Mouse (Mus musculus): Measurements from ENCODE around the gene Kif3a.
A peak's percentile ranks its signal among the peaks of the same experiment; 100 is the strongest.
"Not testable (repeated sequence)": the region's sequence is repeated elsewhere in the genome, so short reads cannot be mapped to it uniquely, and the experiment has no call there.

Gene Kif3a

GRCm38 (mm10) chr11:53546271-53546670 is 20.9 kb upstream of the Kif3a start:
- peak; percentile 60 to 63 for DNase-seq

DNA sequence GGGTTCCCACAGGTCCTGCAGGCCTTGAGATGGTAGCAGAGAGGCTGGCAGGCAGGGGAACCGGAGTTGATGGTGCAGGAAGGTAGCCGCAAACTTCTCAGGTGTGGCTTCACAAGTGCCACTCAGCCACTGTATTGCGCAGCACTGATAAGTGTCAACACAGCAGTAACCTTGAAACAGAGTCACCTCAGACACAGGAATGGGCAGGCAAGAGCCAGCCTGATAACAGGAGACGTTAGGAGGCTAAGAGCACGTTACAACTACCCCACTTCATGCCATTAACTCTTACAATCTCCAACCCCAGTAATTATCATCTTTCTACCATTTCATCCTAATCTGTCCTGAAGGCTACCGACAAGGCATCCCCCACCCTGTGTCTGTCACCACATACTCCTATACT is 19.6 kb upstream of the Kif3a start:
- DNase-seq, result no peak

GRCm38 (mm10) chr11:53548036-53548605 is 19.1 kb upstream of the Kif3a start:
- DNase-seq, result no peak

DNA sequence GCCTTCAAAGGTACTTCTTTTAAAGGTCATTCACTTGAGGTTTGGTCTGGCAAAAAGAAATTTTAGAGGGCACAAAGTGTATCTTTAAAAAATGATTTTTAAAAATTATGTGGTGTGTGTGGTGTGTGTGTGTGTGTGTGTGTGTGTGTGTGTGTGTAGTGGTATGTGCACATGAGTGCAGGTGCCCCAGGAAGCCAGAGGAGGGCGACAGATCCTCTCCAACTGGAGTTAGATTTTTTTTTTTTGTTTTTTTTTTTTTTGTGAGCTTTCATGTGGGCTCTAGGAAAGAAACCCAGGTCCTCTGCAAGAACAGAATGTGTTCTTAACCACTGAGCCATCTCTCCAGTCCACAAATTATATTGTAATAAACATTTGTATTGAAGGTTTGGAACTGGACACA is 16.5 kb upstream of the Kif3a start:
- no peak for DNase-seq

- DNase-seq, result peak; percentile 75 to 77
Observed at GRCm38 (mm10) chr11:53551754-53552153, 15.4 kb upstream of the Kif3a start.

DNA sequence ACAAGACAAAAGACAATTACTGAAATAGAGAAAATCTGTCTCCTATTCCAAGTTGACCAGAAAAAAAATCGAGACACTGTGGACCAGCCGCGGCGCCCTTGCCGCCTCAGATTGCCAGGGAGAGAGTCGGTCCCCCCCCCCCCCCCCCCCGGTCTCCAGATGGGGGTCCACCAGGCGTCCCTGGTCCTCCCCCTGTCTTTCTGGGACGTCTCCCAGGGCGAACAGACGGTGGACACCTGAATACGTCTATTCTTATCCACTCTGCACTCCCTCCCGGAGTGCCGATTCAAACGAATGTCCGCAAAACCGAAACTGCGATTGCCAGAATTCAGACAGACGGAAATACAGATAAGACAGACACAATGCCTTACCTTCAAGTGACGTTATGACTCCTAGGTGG is 10.7 kb upstream of the Kif3a start:
- not testable (repeated sequence) for DNase-seq

GRCm38 (mm10) chr11:53557992-53558391 is 9.2 kb upstream of the Kif3a start:
- DNase-seq, result not testable (repeated sequence)

- DNase-seq, result not testable (repeated sequence)
Observed at GRCm38 (mm10) chr11:53559980-53560379, 7.2 kb upstream of the Kif3a start.

- no peak for DNase-seq
Observed at GRCm38 (mm10) chr11:53561986-53562385, 5.2 kb upstream of the Kif3a start.

DNA sequence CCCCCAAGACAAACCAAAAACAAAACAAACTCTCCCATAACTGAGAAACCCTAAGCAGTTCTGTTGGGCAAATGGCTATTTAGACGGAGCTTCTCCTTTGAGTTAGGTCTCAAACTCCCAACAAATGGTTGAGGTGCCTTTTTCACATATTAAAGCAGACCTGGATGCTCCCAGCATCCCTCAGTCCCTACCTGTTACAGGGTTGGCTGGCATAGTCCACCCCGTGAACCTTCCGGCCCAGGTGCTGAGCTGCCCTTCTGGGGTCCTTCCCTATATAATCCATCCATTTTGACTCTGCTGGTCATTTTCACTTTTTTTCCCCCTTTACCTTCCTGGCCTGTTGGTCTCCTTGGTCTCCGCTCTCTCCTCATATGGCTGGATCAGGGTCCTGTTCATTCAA is 533 bp upstream of the Kif3a start:
- DNase-seq, result no peak

GRCm38 (mm10) chr11:53580562-53580961 is 13.4 kb downstream of the Kif3a start:
- DNase-seq, result no peak

DNA sequence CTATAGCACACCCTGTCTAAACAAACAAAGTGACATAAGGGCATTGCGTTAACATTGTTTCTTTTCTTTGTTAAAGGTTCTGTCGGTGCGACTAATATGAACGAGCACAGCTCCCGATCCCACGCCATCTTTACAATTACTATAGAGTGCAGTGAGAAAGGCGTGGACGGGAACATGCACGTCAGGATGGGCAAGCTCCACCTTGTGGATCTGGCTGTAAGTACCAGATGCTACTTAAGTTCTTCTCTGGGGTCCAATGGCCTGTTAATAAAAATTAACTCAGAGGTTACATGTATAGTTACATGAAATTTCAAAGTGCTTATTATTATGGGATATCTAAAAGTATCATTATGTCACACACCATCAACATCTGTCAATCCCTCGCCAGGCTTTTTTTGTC is 16.0 kb downstream of the Kif3a start:
- DNase-seq, result no peak

DNA sequence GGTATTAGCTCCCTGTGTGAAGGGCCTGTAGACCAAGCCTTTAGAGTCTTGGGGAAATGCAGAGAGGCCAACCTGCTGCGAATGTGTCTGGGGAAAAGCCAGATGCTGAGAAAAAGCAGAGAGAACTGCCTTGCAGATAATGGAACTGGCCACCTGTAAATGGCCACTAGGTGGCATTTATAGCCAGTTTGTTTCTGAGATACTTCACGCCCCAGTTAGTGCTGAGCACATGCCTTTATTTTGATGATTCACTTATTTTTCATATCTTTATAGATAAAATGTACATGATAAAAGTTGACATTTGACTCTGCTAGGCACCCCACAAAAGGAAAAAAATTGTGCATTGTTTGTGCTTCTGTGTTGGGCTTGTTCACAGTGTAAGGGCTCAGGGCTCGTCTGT is 17.7 kb downstream of the Kif3a start:
- peak in 1 of 2 experiments; percentile 31 for DNase-seq

DNA sequence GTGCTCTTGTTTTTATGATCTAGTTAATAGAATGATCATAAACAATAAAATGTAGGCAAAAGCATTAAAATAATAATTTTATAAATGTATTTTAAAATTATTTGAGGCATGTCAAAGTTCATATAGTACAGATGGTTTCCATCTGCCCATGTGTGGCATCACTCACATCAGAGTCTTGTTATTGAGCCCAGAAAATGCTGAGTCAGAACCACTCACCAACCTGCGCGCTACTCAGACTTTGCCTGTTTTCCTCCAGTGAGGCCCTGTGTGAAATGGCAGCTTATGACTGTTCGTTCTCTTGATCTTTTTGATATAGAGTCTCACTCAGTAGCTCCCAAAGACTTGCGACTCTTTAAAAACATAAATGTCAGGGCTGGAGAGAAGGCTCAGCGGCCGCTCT is 18.3 kb downstream of the Kif3a start:
- DNase-seq, result no peak

DNA sequence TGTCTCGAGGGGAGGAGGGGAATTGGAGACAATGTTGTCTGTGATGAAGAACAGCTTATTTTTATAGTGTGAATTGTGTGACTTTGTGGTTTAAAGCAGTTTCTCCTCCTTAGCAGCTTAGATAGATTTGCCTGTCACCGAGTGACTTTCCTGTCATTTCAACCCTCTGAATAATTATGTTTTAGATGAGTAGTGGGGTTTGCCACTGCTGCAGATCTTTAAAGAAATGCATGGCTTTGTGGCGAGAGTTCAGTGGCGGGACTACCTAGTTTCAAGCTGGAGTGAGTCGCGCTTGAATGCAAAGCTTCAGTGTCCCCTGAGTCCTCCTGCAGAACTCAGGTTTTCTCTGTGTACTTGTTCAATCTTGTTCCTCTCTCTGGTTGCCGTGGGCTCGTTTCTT is 21.1 kb downstream of the Kif3a start:
- no peak for DNase-seq

GRCm38 (mm10) chr11:53590368-53590768 is 23.2 kb downstream of the Kif3a start:
- peak; percentile 8 to 45 for DNase-seq

- no peak for DNase-seq
Observed at GRCm38 (mm10) chr11:53591116-53591515, 23.9 kb downstream of the Kif3a start.

GRCm38 (mm10) chr11:53604983-53605382 is 37.8 kb downstream of the Kif3a start:
- no peak for DNase-seq

DNA sequence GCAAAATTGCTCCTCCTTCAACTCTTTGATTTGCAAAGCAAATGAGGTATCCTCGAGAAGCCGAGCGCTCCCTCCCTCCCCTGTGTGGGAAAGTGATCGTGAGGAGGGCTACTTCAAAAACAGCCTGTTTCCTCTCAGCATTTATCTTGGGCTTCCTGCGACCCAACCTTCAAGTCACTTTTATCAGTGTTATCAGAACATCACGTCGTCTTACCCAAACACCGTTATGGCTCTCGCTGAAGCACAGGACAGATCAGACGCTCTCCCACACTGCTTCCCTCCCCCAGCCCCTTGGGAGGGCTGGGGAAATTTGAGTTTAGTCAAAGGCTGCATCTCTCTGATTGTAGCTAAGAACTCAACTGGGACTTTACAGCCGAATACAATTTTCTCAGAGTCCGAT is 38.4 kb downstream of the Kif3a start:
- no peak for DNase-seq

GRCm38 (mm10) chr11:53609231-53609630 is 42.1 kb downstream of the Kif3a start:
- DNase-seq, result no peak

GRCm38 (mm10) chr11:53609672-53610071 is 42.5 kb downstream of the Kif3a start:
- no peak for DNase-seq

DNA sequence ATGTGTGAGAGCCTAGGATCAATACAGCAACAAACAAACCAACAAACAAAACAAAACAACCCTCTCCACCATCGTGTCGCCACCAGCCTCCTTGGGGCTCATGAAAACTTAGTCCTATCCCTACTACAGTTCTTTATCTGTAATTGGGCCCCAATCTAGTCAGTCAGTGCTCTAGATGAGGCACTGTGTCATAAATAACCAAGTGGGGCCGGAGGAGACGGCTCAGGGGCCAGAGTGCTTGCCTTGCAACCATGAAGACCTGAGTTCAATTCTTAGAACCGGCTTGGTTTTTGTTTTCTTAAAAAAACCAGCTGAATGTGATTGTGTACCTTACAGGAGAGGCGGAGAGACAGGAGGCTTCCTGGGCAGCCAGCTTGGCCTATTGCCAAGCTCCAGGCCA is 48.0 kb downstream of the Kif3a start:
- no peak for DNase-seq

- no peak for DNase-seq
Observed at GRCm38 (mm10) chr11:53615575-53615974, 48.4 kb downstream of the Kif3a start.

GRCm38 (mm10) chr11:53616748-53617558 is 49.8 kb downstream of the Kif3a start:
- no peak for DNase-seq

All from cerebellum, adult 18-20 months (tissue).